Mouse (Mus musculus) intestine, embryonic 14.5 days (tissue): ENCODE results near the gene Zfp410. TPM values are rescaled to one million over a fixed set of nuclear protein-coding genes. Genes with fewer than 3 reads are reported as not detected.

Experiments
- ATAC-seq: fragments of 200-750 bp; cut with Nextera tagmentation; replicated peaks from 2 replicates; pipeline ENCODE4 v1.8.0; 2017; ENCODE audit warnings: low read depth, moderate number of reproducible peaks, moderate TSS enrichment, moderate library complexity; ENCODE audit not compliant: low FRiP score, low TSS enrichment
- DNase-seq: peaks from one replicate; pipeline ENCODE4 v3.0.0-alpha.2; 2018; ENCODE audit warnings: low spot score
- H3K27ac ChIP-seq: fragments of 300-500 bp; sonication (generic); 2 replicates; pipeline ENCODE4 v1.5.1; 2014; ENCODE audit warnings: low read depth, mild to moderate bottlenecking, control low read depth
- H3K27me3 ChIP-seq: fragments of 300-500 bp; sonication (generic); replicated peaks from 2 replicates; pipeline ENCODE4 v1.6.1; 2014; ENCODE audit warnings: low read length, control low read depth; ENCODE audit not compliant: control insufficient read depth, insufficient read depth
- H3K36me3 ChIP-seq: fragments of 300-500 bp; sonication (generic); 2 replicates; pipeline ENCODE4 v1.6.1; 2014; ENCODE audit warnings: low read length, control low read depth; ENCODE audit not compliant: control insufficient read depth, insufficient read depth
- H3K4me1 ChIP-seq: fragments of 300-500 bp; sonication (generic); replicated peaks from 2 replicates; pipeline ENCODE4 v1.6.1; 2014; ENCODE audit warnings: low read length, control low read depth, mixed read lengths; ENCODE audit not compliant: control insufficient read depth, insufficient read depth
- H3K4me2 ChIP-seq: fragments of 300-500 bp; sonication (generic); 2 replicates; pipeline ENCODE4 v1.6.1; 2014; ENCODE audit warnings: low read length
- H3K4me3 ChIP-seq: fragments of 300-500 bp; sonication (generic); 2 replicates; pipeline ENCODE4 v1.5.1; 2014; ENCODE audit warnings: low read depth, low read length, control low read depth, mixed read lengths
- H3K9ac ChIP-seq: fragments of 300-500 bp; sonication (generic); 2 replicates; pipeline ENCODE4 v1.6.1; 2014; ENCODE audit warnings: mild to moderate bottlenecking, low read length
- H3K9me3 ChIP-seq: fragments of 300-500 bp; sonication (generic); 2 replicates; pipeline ENCODE4 v1.6.1; 2016; ENCODE audit warnings: low read length, control low read depth; ENCODE audit not compliant: control insufficient read depth
- WGBS: fragments of 180-500 bp; shearing (Covaris S2); extraction: QIAGEN DNeasy Blood & Tissue Kit; methylation state at CpG from one replicate; pipeline ENCODE4 v1.1.7; 2014; 5-methylcytosine and 5-hydroxymethylcytosine counted together
- polyA plus RNA-seq: library from polyadenylated mRNA; unstranded; fragments of >200 nt; fragmentation: Nextera tagmentation; extraction: Ambion mirVana; gene quantifications from 2 replicates; pipeline ENCODE4 v1.2.1, GENCODE M21; 2014

Gene Zfp410
- polyA plus RNA-seq, 1 experiment from 2014 or later = 66.0 TPM

DNA sequence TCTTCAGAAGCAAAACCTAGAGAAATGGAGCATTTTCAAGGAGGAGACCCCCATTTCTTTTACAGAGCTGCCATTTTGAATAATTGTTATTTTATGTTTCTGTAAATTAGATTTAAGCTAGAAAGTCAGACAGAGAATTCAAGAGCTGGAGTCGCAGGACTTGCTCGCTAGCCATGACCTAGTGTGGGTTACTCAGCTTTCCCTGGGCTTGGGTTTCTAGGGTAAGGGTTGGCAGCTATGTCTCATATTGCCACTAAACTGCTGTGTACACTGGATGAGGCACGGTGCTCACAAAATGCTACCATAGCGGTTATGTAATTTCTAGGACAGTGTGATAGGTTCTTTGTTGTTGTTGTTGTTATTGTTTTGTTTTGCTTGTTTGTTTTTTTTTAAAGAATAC is 76.0 kb downstream of the Zfp410 start:
- ATAC-seq = no peak
- H3K36me3 ChIP-seq = no peaks in the 10 kb centered on the region
- no peaks in the 10 kb centered on the region for H3K9me3 ChIP-seq

More for the DNA sequence above, 76.0 kb downstream of the Zfp410 start:
- Histone ChIP-seq H3K4me2 (no peak overlapping the region), H3K4me3 (no peak overlapping the region), H3K27me3 (no peaks in the 10 kb centered on the region), H3K27ac (no peak overlapping the region), H3K4me1 (no peaks in the 10 kb centered on the region), H3K9ac (no peak overlapping the region)
- 93% methylated on average over 4 of the region's 4 CpGs for WGBS
- DNase-seq = no peak

Other genes starting within 250 kb of the Zfp410 start
- gene Acot5, start 247.5 kb upstream of the Zfp410 start, polyA plus RNA-seq = not detected in 2 replicates
- 1.5 and 2.2 TPM in 2 replicates for gene Acot6, start 216.2 kb upstream of the Zfp410 start, polyA plus RNA-seq
- gene Dnal1, start 202.5 kb upstream of the Zfp410 start, polyA plus RNA-seq = 2.8 and 3.5 TPM in 2 replicates
- gene Pnma1, start 168.4 kb upstream of the Zfp410 start, polyA plus RNA-seq = 0.56 and 0.84 TPM in 2 replicates
- 8.2 and 8.8 TPM in 2 replicates for gene Elmsan1, start 98.0 kb upstream of the Zfp410 start, polyA plus RNA-seq
- 26.1 and 30.4 TPM in 2 replicates for gene Ptgr2, start 31.6 kb upstream of the Zfp410 start, polyA plus RNA-seq
- 50.7 and 52.2 TPM in 2 replicates for gene Coq6, start 44.8 kb downstream of the Zfp410 start, polyA plus RNA-seq
- 2.5 and 2.6 TPM in 2 replicates for gene Fam161b, start 45.0 kb downstream of the Zfp410 start, polyA plus RNA-seq
- gene Entpd5, start 92.2 kb downstream of the Zfp410 start, polyA plus RNA-seq = 19.6 and 19.7 TPM in 2 replicates
- gene Bbof1, start 92.2 kb downstream of the Zfp410 start, polyA plus RNA-seq = 0.99 and 1.2 TPM in 2 replicates
- gene Rnf113a2, start 100.3 kb downstream of the Zfp410 start, polyA plus RNA-seq = 21.4 and 23.1 TPM in 2 replicates
- 29.5 and 33.1 TPM in 2 replicates for gene Aldh6a1, start 134.2 kb downstream of the Zfp410 start, polyA plus RNA-seq
- 18.0 and 18.2 TPM in 2 replicates for gene Lin52, start 134.6 kb downstream of the Zfp410 start, polyA plus RNA-seq